Mouse (Mus musculus) thymus, postnatal 25 days (tissue): Measurements from ENCODE around the gene Tnpo3.
"Not testable (repeated sequence)": the region's sequence is repeated elsewhere in the genome, so short reads cannot be mapped to it uniquely, and the experiment has no call there.

ENCODE experiments used
- DNase-seq: peaks from one replicate; pipeline ENCODE4 v3.0.0; 2022

Gene Tnpo3

DNA sequence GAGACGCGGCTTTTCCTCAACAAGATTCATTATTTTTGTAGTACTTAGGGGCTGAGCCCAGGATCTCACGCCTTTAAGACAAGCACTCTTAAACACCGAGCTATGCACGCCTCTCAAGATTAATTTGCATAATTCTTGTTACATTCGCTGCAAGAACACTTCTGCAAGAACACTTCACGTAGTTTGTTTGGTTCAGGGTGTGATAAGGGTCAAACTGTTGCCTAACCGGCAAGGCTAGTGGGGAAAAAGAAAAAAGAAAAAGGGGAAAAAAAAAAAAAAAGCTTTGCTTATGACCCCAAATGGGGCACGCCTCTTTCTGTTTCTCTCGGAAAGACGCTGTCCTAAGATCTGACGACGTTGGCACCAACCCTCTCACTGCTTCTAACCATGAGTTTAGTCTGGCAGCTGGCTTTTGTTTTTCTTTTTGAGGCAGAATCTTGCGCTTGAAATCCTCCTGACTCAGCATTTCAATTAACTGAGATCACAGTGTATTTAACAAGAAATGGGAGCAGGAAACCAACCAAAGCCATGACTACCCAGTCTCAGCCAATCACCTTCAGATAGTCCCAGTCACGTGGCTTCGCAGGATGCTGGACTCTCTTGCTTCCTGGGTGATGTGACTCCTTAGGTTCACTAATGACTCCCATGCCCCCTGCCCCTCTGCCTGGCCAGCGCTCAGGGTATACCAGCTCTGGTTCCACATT, 11.3 kb upstream of the Tnpo3 start:
- no peak for DNase-seq

- DNase-seq = no peak
These were observed 10.5 kb upstream of the Tnpo3 start for GRCm38 (mm10) chr6:29620176-29620575.

DNA sequence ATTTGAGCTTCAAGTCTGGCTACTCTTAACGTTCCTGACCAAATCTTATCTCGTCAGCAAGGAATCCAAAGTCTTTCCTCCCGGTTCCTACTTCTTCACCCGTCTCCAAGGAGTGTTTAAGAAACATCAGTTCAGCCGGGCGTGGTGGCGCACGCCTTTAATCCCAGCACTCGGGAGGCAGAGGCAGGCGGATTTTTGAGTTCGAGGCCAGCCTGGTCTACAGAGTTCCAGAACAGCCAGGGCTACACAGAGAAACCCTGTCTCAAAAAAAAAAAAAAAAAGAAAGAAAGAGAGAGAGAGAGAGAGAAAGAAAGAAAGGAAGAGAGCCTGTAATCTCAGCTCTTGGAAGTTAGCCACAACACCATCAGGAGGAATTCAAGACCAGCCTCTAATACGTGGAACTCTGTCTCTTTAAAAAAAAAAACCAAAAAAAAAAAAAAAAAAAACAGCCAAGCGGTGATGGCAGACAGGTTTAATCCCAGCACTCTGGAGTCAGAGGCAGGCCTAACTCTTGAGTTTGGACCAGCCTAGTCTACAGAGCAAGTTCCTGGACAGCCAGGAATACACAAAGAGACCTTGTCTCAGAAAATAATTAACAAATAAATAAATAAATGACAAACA, 443 bp upstream of the Tnpo3 start:
- DNase-seq = not testable (repeated sequence)

DNA sequence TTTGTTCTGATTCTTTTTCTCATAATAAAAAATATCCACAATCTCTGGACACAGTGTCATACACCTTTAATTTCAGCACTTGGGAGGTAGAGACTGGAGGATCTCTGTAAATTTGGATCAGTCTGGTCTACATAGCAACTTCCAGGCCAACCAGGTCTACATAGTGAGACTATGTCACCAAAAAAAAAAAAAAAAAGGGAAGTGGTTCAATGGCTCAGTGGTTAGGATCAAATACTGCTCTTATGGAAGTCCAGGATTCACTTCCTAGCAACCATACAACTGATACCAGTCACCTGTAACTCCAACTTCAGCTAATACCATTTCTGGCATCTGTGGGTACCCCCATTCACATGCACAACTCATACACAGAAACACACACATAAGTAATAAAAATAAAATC, 9.5 kb downstream of the Tnpo3 start:
- DNase-seq = no peak

GRCm38 (mm10) chr6:29595656-29596055, 14.0 kb downstream of the Tnpo3 start:
- DNase-seq = no peak

GRCm38 (mm10) chr6:29581202-29581601, 28.5 kb downstream of the Tnpo3 start:
- no peak for DNase-seq

GRCm38 (mm10) chr6:29580770-29581169, 28.9 kb downstream of the Tnpo3 start:
- no peak for DNase-seq

DNA sequence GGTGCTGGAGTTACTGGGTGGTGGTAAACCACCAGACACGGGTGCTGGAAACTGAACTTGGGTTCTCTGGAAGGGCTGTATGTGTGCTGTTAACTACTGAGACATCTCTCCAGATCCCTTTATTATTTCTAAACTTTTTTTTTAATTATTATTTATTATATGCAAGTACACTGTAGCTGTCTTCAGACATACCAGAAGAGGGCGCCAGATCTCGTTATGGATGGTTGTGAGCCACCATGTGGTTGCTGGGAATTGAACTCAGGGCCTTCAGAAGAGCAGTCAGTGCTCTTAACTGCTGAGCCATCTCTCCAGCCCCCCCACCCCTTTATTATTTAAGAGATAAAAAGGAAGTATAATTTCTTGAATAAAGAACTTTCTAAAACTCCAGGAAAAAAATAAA, 33.3 kb downstream of the Tnpo3 start:
- not testable (repeated sequence) for DNase-seq

GRCm38 (mm10) chr6:29557112-29557511, 52.6 kb downstream of the Tnpo3 start:
- no peak for DNase-seq

DNA sequence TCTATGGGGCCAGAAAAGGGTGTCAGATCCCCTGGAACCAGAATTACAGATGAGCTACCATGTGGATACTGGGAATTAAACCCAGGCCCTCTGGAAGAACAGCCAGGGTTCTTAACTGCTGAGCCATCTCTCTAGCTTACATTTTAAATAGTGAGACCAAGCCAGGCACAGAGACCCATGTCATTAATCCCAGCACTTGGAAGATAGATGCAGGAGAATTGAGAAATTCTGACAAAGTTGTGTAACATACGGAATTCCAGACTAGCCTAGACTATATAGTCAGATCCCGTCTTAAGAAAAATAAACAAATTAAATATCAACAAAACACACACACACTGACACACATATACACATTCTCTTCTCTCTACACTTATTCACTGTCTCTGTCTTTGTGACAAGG, 57.2 kb downstream of the Tnpo3 start:
- no peak for DNase-seq

- DNase-seq = no peak
These were observed 61.6 kb downstream of the Tnpo3 start for GRCm38 (mm10) chr6:29548086-29548485.

GRCm38 (mm10) chr6:29547582-29547981, 62.1 kb downstream of the Tnpo3 start:
- no peak for DNase-seq

- no peak for DNase-seq
These were observed 64.1 kb downstream of the Tnpo3 start for GRCm38 (mm10) chr6:29545611-29546010.

DNA sequence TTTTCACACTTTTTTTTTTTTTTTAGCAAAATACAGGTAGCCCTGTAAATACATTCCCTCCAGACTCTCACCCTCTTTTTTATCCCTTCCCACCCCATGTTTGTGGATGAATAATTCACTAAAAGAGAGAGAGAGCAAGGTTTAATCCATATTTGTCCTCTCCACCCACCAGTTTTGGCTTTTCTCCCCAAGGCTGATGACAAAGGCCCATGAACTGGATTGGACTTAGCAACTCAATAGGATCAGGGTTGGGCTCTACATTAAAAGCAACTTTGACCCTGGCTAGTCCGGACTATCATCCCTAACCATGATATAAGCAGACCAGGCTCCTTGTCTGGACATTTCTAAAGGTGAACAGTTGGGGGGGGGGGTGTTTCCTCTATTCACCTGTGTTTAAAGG, 68.7 kb downstream of the Tnpo3 start:
- DNase-seq = no peak

DNA sequence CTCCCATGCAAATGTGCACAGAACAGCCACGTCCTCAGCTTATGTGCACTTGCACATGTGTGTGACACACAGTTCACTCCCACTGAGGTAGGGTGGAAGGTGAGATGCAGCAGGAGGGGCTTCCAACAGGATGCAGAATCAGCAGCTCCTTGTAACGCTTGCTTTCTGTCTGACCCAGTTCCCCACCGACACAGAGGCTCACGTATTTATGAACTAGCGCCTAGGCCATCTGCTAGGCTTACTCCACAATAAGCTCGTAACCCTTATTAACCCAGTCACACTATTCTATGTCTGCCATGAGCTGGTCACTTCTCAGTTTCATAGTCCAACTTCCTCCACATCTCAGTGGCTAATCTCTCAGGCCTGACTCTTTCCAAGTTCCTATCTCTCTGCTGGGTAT, 69.5 kb downstream of the Tnpo3 start:
- DNase-seq = no peak

- DNase-seq = no peak
These were observed 70.2 kb downstream of the Tnpo3 start for GRCm38 (mm10) chr6:29539502-29539901.

- DNase-seq = no peak
These were observed 72.5 kb downstream of the Tnpo3 start for GRCm38 (mm10) chr6:29537221-29537620.

DNA sequence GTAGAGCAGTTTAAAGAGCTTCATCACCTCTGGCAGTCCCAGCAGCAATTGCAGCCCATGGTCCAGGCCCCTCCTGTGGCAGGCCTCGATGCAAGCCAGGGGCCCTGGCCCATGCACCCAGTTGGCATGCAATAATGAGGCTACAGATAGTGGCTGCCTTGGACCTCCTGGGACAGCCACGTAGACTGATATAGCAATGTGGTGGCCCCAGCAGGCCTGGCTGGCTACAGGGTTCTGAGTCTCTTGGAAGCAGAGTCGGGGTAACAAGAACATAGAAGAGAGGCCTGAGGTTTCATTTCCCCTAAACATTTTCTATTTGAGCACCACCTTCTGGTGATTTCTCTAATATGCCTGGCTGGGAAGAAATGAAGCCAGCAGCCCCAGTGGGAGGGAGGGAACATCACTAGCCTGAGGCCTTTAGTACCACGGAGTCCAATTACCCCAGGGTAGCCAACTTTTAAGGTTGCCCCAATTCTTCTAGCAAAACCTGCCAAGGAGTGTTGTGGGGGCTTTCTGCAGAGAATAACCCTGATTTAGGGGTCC, 73.0 kb downstream of the Tnpo3 start:
- DNase-seq = no peak

DNA sequence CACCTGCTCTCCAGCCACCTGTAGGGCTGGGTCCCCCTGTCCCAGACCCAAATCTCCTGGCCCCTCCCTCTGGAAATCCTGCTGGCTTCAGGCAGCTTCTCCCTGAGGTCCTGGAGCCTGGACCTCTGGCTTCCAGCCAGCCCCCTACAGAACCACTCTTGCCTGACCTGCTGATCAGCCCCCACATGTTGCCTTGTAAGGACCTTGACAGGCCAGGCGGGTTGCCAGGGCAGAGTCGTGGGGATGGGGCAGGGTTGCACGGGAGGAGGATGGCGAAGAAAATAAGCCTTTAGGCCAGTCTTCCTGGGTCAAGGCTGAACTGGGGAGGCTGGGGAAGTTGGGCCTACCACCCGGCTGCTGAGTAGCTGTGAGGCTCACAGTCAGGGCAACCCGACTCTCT, 74.4 kb downstream of the Tnpo3 start:
- DNase-seq = no peak

- no peak for DNase-seq
These were observed 79.6 kb downstream of the Tnpo3 start for GRCm38 (mm10) chr6:29530050-29530449.

GRCm38 (mm10) chr6:29529444-29529820, 80.3 kb downstream of the Tnpo3 start:
- no peak for DNase-seq

DNA sequence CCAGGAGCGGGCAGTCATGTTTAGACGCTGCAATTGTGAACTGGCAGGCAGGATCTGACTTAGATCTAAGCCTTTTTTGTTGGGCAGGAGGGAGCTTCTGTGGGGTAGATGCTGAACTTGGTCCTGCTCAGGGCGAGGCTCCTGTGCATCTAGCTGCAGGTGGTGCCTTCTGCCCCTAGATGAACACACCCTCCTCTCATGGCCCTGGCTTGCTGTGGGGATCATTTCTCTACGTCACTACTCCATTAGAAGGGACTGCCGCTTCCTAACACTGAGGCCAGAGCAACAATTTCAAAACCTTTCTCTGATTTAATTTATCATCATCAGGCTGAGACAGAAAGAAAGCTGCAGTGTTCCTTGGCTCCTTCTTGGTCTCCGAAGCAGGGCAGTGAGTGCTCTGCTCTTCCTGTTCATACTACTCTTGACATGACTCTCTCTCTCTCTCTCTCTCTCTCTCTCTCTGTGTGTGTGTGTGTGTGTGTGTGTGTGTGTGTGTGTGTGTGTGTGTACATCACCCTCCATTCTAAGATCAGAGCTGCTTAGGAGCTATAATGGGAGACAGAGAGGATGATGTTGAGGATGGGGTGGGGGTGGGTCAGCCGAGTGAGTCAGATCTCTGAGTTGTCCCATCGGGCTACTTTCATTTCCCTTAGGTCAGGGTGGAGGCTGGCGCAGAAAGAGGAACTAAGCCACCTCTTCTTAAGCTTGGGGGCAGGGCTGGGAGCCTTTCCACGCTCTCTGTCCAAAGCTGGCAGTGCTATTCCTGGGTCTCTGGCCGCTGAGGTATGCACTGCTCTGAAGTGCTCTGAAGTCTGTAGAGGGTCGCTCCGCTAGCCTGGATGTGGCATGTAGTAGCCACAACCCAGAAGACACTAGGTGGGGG, 80.9 kb downstream of the Tnpo3 start:
- DNase-seq = no peak

DNA sequence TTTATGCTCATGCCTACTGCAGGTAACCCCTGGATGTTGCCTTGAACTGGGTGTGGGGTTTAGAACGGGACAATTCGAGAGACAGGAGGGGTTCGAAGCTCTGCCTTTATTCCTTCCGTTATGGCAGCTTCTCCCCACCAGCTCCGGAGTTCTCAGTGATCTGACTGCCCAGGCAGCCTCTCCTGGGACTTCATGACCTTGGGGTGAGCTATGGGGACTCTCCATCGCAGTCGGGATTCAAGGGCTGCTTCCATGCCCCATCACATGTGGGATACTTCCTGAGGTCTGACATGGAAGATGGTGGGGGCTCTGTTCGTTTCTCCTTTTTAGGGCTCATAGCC, 81.6 kb downstream of the Tnpo3 start:
- DNase-seq = no peak
